Mouse (Mus musculus) embryonic facial prominence, embryonic 14.5 days (tissue): ENCODE measurements at regions not wholly inside any gene's neighbourhood (a gene's known extent, or its start where the extent isn't known, plus 50 kb on each side); places are given as distances from the start of the nearest gene placed in this dataset.

Experiments
- ATAC-seq: fragments of 200-750 bp; cut with Nextera tagmentation; 2 replicates; pipeline ENCODE4 v1.8.0; 2017; ENCODE audit warnings: low read depth, moderate number of reproducible peaks, moderate TSS enrichment
- DNase-seq: peaks from one replicate; pipeline ENCODE4 v3.0.0-alpha.2; 2015; ENCODE audit warnings: low spot score
- H3K27ac ChIP-seq: fragments of 300-500 bp; sonication (generic); replicated peaks from 2 replicates; pipeline ENCODE4 v1.5.1; 2014; ENCODE audit warnings: low read depth, mild to moderate bottlenecking, low read length, moderate library complexity
- H3K27me3 ChIP-seq: fragments of 300-500 bp; sonication (generic); replicated peaks from 2 replicates; pipeline ENCODE4 v1.6.1; 2014; ENCODE audit warnings: low read length; ENCODE audit not compliant: control insufficient read depth, insufficient read depth
- H3K36me3 ChIP-seq: fragments of 300-500 bp; sonication (generic); 2 replicates; pipeline ENCODE4 v1.6.1; 2014; ENCODE audit warnings: low read length, mixed read lengths; ENCODE audit not compliant: control insufficient read depth, insufficient read depth
- H3K4me1 ChIP-seq: fragments of 300-500 bp; sonication (generic); 2 replicates; pipeline ENCODE4 v1.6.1; 2014; ENCODE audit warnings: antibody characterized with exemption, low read length; ENCODE audit not compliant: control insufficient read depth, insufficient read depth
- H3K4me2 ChIP-seq: fragments of 300-500 bp; sonication (generic); 2 replicates; pipeline ENCODE4 v1.6.1; 2014; ENCODE audit warnings: low read depth, mild to moderate bottlenecking, low read length, moderate library complexity, mixed read lengths
- H3K4me3 ChIP-seq: fragments of 300-500 bp; sonication (generic); 2 replicates; pipeline ENCODE4 v1.5.1; 2014; ENCODE audit warnings: low read depth, mild to moderate bottlenecking, low read length
- H3K9ac ChIP-seq: fragments of 300-500 bp; sonication (generic); 2 replicates; pipeline ENCODE4 v1.6.1; 2014; ENCODE audit warnings: low read depth, mild to moderate bottlenecking, low read length, moderate library complexity, mixed read lengths
- H3K9me3 ChIP-seq: fragments of 300-500 bp; sonication (generic); 2 replicates; pipeline ENCODE4 v1.6.1; 2016; ENCODE audit warnings: low read length; ENCODE audit not compliant: control insufficient read depth
- WGBS: fragments of 180-500 bp; shearing (Covaris S2); extraction: QIAGEN DNeasy Blood & Tissue Kit; methylation state at CpG from one replicate; pipeline ENCODE4 v1.1.7; 2014; 5-methylcytosine and 5-hydroxymethylcytosine counted together

DNA sequence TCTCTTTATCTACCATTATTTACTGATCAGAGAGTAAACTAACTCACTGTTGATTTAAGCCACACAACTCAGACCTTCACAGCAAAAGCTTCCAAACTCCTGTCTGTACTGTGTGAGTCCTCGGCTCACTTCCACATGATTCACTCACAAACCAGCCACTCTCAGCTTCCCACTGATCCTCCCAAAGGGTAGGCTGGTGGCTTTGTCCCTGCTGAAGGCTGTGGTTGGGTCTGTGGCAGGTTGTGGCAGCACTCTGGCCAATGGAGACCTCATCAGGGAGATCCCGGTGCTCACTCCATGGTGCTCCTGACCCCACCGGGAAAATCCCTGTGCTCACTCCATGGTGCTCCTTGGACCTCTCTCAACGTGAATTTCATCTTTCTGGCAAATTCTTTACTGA is 170.1 kb downstream of the Gas1 start:
- H3K9ac ChIP-seq = no peak overlapping the region
- H3K36me3 ChIP-seq = no peaks in the 10 kb centered on the region
- no peaks in the 10 kb centered on the region for H3K27me3 ChIP-seq
- no peak overlapping the region for H3K4me3 ChIP-seq
- no peak for DNase-seq
- no peak overlapping the region; the same call in 1 of the 2 replicates for H3K27ac ChIP-seq
- ATAC-seq = no peak
- no peaks in the 10 kb centered on the region for H3K9me3 ChIP-seq
- 77% methylated on average over 4 of the region's 4 CpGs for WGBS
- H3K4me2 ChIP-seq = no peak overlapping the region
- H3K4me1 ChIP-seq = peaks cover 21% of the 10 kb centered on the region

DNA sequence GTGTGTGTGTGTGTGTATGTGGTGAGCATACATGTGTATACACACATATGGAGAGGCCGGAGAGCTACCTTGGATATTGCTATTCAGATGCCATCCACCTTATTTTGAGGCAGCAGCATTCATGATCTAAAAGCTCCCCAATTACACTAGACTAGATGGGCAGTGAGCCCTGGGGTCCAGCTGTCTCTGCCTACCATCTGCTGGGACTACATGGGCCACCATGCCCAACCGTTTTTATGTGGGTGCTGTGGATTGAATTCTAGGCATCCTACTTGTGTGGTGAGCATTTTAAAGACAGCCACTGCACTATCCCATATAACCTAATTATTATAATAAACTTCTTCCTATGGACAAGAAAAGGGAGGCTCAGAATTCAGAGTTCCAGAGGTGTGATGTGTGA is 172.6 kb downstream of the Gas1 start:
- Histone ChIP-seq H3K4me2 (no peak overlapping the region), H3K27me3 (no peaks in the 10 kb centered on the region), H3K36me3 (no peaks in the 10 kb centered on the region), H3K9ac (no peak overlapping the region), H3K4me1 (peaks cover 16% of the 10 kb centered on the region), H3K27ac (no peak overlapping the region), H3K4me3 (no peak overlapping the region), H3K9me3 (no peaks in the 10 kb centered on the region)
- ATAC-seq (no peak), DNase-seq (no peak)
- WGBS = 85% methylated on average over 2 of the region's 2 CpGs

DNA sequence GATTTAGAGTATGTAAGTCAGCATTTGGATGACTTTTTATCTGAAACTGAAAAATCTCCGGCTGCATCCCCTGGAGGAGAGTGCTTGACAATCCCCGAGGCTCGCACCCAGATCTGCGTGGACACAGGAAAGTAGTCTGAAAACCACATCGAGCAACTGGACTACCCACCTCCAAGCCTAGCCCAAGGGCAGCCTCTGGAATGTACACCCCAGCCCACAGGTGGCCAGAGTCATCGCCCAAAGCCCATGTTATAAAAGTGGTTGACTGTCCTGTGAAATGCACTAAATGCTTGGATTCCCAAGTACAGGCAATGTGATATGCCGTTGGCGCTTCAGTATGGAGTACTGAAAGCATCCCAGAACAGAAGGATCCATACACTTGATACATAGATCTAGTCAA is 175.1 kb downstream of the Gas1 start:
- WGBS = 84% methylated on average over 8 of the region's 8 CpGs

DNA sequence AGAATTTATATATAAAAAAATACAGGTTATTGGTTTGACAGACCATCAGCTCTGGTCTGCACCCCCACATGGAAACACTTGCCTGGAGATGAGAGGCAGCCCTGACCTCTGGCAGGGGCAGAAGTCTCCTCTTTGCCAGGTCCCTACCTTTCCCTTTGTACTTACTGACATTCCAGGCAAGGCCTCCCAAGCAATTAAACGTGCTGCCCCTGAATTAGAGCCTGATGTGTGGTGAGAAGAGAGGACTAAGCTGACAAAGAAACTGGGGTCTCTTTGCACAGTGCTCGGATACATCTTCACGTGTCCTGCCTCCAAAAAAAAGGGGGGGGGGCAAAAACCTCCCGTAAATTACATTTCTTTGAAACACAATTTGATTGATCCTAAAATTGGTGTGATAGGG is 175.5 kb downstream of the Gas1 start:
- no peak for ATAC-seq
- no peak overlapping the region for H3K4me3 ChIP-seq
- H3K27me3 ChIP-seq = no peaks in the 10 kb centered on the region
- H3K36me3 ChIP-seq = no peaks in the 10 kb centered on the region
- no peak overlapping the region for H3K4me2 ChIP-seq
- H3K27ac ChIP-seq = no peak overlapping the region
- peaks cover 5% of the 10 kb centered on the region; the same call in 1 of the 2 replicates for H3K4me1 ChIP-seq
- WGBS = 34% methylated on average over 4 of the region's 4 CpGs
- H3K9me3 ChIP-seq = no peaks in the 10 kb centered on the region
- H3K9ac ChIP-seq = no peak overlapping the region
- no peak for DNase-seq

More for the DNA sequence above, 175.1 kb downstream of the Gas1 start:
- no peak overlapping the region for H3K27ac ChIP-seq
- H3K9ac ChIP-seq = no peak overlapping the region
- no peak overlapping the region for H3K4me3 ChIP-seq
- H3K4me1 ChIP-seq = peaks cover 5% of the 10 kb centered on the region; the same call in 1 of the 2 replicates
- no peaks in the 10 kb centered on the region for H3K9me3 ChIP-seq
- H3K27me3 ChIP-seq = no peaks in the 10 kb centered on the region
- no peaks in the 10 kb centered on the region for H3K36me3 ChIP-seq
- ATAC-seq (no peak), DNase-seq (no peak)
- no peak overlapping the region for H3K4me2 ChIP-seq

DNA sequence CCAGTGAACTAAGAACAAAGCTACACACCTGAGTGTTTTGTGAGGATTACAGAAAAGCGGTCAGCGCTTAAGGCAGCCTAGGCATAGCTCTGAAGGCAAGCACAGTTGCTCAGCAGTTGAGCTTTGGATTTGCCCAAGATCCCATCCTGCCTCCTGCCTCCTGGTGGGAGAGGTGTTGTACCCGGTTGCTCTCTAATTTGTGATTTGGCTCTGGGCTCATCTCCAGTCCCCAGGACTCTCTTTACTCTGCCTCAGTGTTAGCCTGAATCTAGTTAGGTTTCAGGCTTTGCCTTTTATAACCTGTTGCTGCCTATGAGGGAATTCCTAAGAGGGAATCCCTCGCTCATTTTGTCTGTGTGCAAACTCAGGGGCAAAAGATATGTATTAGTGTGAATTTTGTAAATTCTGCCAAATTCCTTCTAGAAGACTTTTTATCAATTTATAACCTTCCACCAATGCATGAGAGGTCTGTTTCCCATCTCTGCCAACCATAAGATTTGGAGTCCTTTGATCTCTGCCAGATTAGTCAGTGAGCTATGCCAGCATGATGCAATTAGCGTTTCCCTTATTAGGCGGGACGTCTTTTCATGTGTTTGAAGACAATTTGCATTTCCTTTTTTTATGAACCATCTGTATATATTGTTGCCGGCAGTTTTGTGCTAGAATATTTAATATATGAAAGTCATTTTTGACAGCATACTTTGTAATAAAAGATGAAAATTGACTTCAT is 176.4 kb downstream of the Gas1 start:
- Histone ChIP-seq H3K36me3 (no peaks in the 10 kb centered on the region), H3K4me3 (no peak overlapping the region), H3K9me3 (no peaks in the 10 kb centered on the region), H3K9ac (no peak overlapping the region), H3K27me3 (no peaks in the 10 kb centered on the region), H3K4me2 (no peak overlapping the region), H3K4me1 (peaks cover 5% of the 10 kb centered on the region; the same call in 1 of the 2 replicates), H3K27ac (no peak overlapping the region)
- DNase-seq (no peak), ATAC-seq (no peak)
- 44% methylated on average over 8 of the region's 8 CpGs for WGBS

DNA sequence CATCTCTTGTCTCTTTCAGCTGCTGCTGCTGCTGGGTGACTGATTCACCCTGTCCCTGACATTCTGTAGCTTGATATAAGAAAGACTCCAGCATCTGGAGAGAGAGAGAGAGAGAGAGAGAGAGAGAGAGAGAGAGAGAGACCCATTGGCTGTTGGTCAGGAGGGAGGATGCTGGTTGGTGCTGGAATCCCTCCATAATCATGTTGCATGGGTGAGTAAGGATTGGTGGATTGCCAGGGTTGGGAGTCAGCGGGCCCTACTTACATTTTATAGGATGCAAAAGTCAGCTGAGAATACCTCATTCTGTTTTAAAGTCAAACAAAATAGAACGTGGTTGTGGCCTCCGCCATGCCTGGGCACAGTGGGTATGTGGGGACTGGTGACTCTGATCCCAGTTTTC is 174.5 kb upstream of the Tut7 start:
- H3K4me1 ChIP-seq = peaks cover 5% of the 10 kb centered on the region; the same call in 1 of the 2 replicates
- no peak overlapping the region for H3K27ac ChIP-seq

DNA sequence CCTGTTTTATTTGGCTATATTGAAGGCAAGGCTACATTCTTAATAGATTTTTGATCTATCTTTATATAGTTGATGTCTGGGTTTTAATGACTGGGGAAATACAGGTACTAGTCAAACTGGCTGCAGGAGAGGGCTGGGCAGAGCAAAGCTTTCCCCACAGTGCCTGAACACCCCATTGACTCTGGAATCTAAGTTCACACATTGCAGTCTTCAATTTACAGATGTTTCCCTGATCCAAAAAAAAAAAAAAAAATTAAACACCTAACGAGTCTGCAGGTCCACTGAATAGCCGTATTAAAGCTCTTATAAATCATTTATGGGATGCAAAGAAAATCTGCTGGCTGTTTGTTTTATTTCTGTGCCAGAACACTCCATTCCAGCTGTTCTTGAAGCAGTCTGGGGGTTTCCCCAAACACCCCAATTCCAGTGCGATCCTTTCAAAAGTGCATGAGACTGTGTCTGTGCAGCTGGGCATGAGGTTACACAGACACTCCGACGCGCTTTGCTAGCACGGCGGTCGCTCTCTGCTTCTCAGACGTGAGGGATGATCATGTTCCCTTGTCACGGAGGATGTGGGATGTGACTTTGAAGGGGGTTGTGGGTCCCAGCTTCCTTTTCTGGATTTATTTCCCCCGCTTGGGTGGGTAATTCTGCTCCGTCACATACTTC is 173.3 kb upstream of the Tut7 start:
- no peak overlapping the region for H3K4me3 ChIP-seq
- no peaks in the 10 kb centered on the region for H3K36me3 ChIP-seq
- ATAC-seq = no peak
- H3K4me1 ChIP-seq = peaks cover 8% of the 10 kb centered on the region
- WGBS = 57% methylated on average over 13 of the region's 13 CpGs
- no peak overlapping the region for H3K9ac ChIP-seq
- H3K27ac ChIP-seq = no peak overlapping the region
- no peaks in the 10 kb centered on the region for H3K27me3 ChIP-seq
- H3K9me3 ChIP-seq = no peaks in the 10 kb centered on the region
- DNase-seq = no peak
- H3K4me2 ChIP-seq = no peak overlapping the region

More for the DNA sequence above, 174.5 kb upstream of the Tut7 start:
- Histone ChIP-seq H3K27me3 (no peaks in the 10 kb centered on the region), H3K4me3 (no peak overlapping the region), H3K9me3 (no peaks in the 10 kb centered on the region), H3K36me3 (no peaks in the 10 kb centered on the region), H3K4me2 (no peak overlapping the region), H3K9ac (no peak overlapping the region)
- ATAC-seq (no peak), DNase-seq (no peak)
- WGBS = 87% methylated on average over 3 of the region's 3 CpGs

DNA sequence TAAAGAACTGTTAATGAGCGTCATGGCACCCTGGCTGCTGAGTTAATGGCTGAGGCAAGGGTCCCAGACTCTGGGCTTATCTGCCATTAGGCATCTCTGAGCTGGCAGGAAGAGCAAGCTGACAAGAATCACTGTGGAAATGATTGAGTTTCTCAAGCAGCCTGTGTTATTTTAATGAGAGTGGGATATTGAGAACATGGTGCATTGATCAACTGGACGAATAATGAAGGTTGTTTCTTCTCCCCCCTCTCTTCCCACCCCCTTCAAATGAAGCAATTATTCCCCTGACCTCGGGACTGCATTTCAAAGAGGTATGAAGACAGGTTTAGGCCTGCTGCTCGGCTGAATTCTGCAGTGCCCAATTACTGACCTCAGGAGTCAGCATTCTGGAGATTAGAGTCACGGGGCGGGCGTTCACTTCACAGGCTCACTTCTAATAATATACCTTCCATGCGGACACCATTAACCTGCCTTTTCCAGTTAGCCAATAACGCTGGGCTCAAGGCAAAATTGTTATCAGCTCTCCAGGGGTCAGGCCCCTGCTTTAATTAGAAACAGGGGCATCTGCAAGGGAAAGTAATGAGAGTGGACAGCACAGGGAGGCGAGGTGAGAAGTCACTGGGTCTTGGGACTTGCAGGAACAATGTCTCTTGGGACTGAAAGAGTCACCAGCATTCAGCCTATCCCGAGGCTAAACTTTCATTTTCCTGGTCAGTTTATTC is 170.0 kb upstream of the Tut7 start:
- Histone ChIP-seq H3K4me3 (no peak overlapping the region), H3K36me3 (no peaks in the 10 kb centered on the region), H3K4me2 (no peak overlapping the region), H3K9me3 (0 out of 2 replicates have a peak, but pooled peaks cover 1% of the 10 kb centered on the region), H3K27ac (no peak overlapping the region), H3K9ac (no peak overlapping the region), H3K27me3 (no peaks in the 10 kb centered on the region), H3K4me1 (peaks cover 10% of the 10 kb centered on the region)
- WGBS = 38% methylated on average over 11 of the region's 11 CpGs
- DNase-seq (no peak), ATAC-seq (no peak; the same call in 1 of the 2 replicates)
